Mouse (Mus musculus) cerebellum, adult (tissue): ENCODE data around the gene Ctnnd2.
A peak's percentile ranks its signal among the peaks of the same experiment; 100 is the strongest.

ENCODE experiments used
- ATAC-seq: cut with Nextera tagmentation; 2 replicates; pipeline ENCODE4 v1.9.2; 2017; ENCODE audit warnings: mild to moderate bottlenecking, moderate library complexity, mixed read lengths; ENCODE audit not compliant: insufficient number of reproducible peaks, low FRiP score, low TSS enrichment

Gene Ctnnd2

DNA sequence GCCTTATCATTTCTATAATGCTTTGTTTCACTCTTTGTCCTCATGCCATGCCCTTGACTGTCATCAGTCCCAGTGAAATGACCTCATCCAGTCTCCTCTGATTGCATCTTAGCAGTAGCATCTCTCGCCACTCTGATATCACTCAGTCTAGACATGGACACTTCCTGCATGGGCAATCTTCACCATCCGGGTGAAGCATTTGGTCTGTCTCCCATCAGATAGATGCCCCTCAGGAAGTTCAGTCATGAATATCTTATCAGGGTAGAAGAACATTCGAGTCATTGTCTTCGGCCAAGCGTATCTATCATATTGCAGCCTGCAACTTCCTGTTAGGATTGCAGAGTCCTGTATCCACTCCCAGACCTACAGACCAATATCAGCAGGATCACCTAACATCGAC is 523.5 kb downstream of the Ctnnd2 start:
- ATAC-seq: no peak

DNA sequence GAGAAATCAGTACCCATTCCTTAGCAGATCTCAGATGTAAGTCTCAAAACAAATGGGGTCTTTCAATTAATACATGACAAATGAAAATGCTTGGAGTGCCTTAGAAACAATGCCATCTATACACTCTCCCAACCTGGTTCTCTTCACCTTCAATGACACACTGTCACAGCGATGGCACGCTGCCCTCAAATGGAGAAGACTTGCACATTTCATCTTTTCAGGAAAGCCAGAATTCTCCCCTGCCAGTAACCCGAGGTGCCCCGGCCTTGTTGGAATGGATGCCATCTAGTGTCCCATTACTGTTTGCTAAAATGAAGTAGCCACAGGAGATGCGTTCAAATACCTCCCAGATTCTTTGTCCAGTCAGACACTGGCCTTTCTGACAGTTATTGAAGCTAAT is 525.0 kb downstream of the Ctnnd2 start:
- no peak for ATAC-seq

DNA sequence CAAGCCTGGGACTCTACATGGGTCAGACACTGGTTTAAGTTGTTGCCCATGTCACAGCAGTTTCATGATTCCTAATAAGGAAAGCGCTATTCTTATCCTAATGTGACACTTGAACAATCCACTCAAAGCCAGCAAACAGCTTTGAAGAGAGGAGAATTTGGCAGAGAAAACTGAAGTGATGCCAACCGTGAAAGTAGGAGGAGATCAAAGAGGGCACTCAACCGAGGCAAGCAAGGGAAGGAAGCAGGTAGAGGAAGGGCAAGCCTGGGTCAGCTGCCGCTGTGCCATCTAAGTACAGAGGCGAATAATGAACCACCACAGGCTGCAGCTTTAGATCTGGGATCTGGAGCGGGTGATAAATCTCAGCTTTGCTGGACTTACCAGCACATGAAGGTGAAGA is 528.4 kb downstream of the Ctnnd2 start:
- ATAC-seq: no peak; the same call in 1 of the 2 replicates

DNA sequence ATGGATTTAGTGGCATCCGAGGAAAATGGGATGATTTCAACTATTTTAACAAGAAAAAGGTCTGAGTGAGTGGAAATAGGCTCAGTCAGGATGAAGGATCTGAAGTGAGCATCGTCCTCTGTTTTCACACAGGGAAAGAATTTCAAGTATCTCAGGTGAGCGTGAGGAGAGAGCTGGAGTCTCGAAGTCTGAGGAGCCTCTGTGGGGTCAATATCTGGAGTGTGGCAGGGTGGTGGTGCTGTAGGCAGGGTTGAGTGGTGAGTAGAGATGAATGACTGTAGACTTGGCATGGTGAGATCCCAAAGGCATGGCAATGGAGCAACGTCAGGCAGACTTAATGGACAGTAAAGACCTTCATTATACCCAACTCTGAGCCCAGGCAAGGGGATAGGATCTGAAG is 529.2 kb downstream of the Ctnnd2 start:
- no peak for ATAC-seq

DNA sequence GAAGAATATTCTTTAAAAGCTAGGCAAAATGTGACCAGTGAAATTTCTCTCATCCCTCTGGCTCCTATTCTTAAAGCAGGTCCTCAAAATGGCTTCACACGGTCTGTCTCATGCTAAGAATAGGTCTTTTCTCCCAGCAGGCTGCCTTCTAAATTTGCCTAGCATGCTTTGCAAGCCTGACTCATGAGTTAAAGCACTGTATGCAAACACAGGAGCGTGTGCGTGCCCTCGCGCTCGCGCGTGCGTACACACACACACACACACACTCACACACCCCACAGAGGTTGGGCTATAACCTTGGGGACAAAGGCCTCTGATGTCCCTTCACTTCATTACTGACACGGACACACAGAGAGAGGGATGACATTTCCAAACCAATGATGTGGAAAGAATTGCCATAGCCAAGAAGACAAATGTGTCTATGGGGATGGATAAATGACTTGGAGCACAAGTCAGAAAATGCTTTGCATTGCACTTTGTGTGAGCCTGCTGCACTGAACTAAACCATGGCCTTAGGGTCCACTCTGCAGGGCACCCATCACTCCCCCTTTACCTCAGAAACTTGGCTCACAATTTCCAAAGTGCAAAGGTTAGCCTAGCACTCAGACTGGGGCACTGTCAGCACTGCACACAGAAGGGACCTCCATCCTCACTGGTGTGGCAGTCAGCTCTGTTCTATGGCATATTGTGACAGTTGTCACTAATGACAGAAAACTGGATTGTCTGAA is 536.8 kb downstream of the Ctnnd2 start:
- ATAC-seq: peak; percentile 58

DNA sequence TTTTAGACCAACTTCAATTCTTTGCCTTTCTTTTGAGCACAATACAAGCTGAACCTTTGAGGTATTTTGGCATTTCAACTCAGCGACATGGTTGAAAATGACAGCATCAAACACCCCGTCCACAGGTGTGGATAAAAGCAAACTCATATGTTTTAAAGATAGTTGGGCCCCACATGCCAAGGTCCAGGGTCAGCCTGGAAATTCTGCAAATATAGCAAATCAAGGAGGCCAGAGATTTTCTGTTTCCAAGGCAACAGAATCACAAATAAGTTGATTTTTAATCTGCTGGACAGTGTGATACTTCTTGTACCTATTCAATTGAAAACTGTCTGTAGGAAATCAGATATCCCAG is 537.3 kb downstream of the Ctnnd2 start:
- ATAC-seq: no peak

DNA sequence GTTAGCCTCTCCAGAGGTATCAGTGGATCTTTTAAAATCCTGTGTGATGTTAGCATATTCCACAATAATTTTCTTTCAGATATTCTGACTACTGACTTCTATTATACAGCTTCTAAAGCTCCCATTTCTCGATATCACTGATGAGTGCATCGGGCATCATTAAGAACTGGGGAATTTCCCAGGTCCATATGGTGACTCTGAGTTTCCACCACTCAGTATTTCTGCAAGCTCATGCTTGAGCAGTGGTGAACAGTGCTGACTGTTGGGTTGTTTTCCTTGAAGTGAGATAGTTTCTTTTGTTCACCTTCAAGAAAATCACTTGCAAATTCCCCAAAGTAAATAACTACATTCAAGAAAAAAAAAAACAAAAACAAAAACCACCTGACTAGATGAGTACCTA is 542.4 kb downstream of the Ctnnd2 start:
- ATAC-seq: no peak

DNA sequence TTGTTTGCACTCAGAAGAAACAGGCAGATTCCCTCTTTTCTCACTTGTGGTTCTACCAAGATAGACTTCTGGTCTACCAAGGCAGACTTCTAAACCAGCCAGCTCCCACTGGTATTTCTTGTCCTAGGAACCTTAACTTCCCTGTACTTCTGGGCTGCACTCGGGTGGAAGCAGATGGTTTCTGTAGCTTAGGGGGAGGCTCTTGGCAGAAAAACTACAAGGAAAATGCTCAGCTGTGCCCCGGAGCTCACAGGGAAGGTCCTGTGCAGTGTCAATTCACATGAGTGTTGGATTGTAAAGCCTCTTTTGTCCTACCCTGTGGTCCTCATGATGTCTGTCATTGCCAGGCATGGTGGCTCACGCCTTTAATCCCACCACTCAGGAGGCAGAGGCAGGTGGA is 546.4 kb downstream of the Ctnnd2 start:
- ATAC-seq: peak; percentile 70

DNA sequence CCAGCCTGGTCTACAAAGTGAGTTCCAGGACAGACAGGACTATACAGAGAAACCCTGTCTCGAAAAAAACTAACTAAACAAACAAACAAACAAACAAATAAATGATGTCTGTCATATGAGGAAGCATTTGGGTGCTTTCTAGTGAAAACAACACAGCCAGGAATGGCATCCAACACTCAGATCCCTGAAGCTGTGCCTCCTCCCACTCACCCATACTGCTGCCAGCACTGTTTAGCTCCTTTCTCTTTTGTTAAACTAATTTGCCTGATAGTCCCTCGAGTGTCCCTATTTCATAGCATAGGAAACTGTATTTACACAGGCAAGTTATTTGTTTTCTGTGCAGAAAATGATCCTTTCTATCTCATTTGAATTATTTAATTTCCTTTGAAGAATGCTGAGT is 546.8 kb downstream of the Ctnnd2 start:
- no peak for ATAC-seq

DNA sequence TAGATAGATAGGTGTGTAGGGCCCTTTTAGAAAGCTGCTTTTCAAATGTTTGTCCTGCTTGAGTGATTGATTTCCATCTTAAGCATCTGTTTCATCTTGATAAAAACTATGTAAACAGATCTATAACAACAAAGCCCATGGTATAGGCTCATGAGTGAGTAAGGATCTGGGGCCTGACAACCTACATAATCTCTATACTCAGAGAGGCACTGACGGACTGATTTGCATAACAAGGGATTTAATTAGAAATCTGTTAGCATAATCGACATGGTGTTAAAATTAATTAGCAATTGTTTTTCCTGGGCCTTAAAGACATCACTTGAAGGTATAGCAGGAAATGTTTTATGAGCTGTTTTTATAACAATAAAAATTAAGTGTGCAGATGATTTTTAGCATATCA is 548.7 kb downstream of the Ctnnd2 start:
- no peak for ATAC-seq

DNA sequence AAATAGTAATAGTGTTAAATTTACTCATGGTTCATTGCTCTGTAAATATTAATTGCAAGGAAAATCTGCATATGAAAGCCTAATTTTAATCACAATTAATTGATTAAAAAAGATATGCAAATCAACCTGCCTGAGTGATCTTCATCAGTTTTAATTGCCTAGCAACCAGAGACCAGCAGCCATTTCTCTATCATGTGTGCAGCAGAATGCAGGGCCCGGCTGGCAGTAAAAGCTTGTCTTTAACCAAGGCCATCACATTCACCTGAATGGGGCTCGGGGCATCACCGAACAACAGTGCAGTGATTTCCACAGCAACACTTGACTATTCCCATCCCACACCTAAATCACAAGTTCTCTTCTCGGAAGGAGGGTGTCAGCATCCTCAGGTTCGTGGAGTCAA is 553.7 kb downstream of the Ctnnd2 start:
- no peak for ATAC-seq

DNA sequence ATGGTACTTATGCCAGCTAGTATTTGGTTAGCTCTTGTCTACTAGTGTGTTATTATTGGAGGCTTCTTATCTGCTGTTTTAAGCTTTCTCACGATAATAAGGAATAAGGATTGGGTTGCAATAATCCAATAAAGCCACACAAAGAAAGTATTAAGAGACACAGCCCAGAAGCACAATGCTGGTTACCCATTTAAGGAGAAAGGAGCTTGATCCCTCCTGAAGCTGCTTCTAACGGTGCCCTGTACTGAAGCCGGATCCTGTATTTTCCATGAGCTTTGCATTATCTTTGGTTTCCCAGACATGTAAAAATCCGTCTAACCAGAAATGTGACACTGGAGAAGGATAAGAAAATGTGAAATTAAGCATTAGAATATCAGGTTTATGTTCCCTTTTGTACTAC is 565.8 kb downstream of the Ctnnd2 start:
- no peak for ATAC-seq

DNA sequence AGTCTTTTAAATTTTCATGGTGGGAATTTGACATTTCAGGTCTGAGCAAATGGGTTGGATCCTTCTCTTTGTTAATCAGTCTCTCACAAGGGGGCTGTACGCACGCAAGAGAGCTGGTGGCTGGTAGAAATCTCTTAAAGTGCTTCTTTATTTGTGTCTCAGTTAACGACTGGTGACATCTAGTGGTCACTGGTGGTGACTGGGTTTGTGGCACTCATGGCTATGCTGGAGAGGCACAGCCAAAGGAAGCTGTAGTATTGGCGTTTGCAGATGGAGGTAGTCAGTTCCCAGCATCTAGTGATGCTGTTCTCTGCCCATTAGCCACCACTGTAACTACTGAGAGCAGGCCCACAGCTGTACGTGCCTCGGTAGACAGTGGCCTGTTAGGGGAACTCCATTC is 568.3 kb downstream of the Ctnnd2 start:
- ATAC-seq: peak; percentile 88

DNA sequence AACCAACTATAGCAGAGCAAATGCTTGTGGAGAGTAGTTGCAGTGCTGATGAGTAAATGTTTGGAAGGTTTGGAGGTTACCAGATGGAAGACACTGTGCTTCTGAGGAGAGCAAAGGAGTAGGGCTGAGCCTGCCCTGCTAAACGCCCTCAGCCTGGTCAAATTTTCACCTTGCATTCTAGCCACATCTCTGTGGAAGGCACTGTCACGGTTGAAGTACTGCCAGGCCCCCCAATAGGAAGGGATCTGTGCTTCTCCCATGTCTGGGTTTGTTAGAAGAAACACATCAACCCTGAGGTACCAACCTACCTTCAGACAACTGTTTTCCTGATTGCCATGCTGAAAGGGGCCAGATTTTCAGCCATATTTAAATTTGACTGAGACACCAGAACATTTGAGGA is 585.6 kb downstream of the Ctnnd2 start:
- ATAC-seq: 0 out of 2 replicates have a peak, but pooled peaks have one; percentile 36

DNA sequence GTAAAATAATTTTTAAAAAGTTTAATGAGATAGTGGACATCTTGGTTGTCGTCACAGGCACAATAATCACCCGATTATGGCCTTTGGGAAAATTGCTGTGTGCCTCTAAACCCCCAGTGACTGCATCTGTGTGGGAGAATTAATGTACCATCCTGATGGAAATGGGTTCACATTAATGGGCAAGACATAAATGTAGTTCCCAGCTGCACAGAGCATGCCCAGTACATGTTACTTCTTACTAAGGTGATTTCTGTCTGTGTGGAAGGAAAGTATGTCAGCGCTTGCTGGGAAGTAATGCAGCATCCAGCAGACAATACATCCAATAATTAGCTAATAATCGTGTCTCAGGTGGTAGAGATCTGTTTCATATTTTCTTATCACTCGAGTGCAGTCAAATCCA is 589.8 kb downstream of the Ctnnd2 start:
- no peak for ATAC-seq

DNA sequence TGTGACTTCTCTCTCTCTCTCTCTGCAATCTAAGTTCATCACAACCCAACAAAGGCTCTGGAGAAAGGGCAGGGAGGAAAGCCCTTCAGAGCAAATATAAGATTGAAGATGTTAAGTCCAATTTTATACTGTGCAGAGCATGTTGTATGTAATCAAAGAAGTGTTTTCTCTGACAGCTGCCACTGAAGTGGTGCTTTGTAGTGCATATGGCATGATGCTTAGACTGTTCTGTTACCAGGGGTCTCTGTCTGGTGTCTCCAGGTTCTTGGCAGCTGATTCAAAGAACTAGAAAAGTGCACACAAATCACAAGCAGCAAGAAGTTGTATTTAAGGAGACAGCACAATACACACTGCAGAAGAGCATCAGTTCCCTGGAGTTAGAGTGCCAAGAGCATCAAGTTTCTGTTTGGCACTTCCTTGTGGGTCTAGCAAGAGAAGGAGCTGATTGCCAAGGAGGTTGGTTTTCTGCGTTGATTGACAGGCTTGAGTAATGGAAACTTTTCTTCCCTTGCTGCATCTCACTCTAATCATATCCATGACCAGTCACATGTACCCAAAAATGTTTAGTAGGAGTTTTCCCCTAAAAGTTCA is 590.4 kb downstream of the Ctnnd2 start:
- ATAC-seq: no peak

DNA sequence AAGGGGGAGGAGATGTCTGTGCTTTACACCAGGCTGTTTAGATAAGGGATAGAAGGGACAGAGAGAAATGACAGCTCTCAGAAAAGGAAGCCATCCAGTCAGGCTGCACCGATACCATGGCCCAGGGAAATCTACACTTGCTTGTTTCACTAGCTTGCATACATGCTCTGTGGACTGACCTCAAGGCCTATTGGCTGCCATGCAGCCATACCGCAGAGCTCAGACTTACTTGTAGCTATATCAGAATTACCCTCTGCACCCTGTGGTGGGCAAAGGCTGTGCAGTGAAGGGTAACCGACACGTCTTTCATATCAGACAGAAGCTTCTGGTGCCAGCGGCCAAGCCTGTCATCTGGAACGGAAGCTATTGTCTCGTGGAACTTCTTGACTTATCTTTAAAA is 604.5 kb downstream of the Ctnnd2 start:
- ATAC-seq: no peak

DNA sequence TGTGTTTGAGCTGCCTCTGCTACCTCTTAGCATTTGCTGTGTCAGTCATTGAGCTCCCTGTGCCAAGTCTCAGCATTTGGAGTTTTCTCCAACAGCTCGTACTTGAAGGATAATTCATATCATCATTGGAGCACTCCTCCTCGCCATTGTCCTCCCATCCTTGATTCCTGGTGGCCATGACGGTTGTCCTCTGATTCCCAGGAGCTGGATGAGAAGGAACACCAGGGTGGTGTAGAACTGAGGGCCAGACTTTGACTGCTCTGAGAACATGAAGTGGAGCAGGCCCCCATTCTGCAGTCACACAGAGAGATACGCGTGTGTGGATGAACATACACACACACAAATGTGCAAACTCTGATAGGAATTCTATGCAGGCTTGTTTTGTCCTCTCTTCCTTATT is 605.4 kb downstream of the Ctnnd2 start:
- no peak for ATAC-seq

DNA sequence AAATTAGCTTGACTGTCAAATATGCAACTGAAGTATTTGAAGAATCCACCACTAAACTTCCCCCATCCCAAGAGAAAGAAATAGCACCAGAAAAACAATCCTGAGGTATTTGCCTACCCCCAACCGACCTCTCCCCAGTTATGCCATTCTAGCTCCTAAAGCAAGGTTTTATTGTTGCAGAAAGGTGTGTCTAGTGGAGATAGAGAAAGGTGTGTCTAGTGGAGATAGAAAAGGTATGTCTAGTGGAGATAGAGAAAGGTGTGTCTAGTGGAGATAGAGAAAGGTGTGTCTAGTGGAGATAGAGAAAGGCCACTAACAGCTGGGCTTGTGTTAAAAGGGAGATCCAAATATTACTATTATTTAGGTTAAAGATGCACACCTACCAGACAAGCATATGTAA is 607.5 kb downstream of the Ctnnd2 start:
- ATAC-seq: no peak

DNA sequence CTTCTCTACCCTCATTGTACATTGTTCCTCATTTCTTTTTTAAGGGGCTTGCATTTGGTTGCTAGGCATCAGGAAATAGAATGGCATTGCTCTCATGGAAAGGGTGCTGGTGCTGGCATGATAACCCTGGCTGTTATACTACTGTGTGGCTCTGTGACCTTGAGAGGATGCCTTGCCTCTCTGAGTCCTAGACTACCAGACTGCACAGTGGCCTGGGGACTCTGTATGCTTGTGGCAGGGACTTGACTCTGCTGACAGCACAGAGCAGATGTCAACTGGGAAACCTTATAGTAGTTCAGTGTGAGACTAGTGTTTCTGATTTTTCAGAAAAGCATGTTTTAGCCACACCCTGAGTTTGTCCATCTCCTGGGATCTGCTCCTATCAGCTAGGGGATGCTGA is 608.6 kb downstream of the Ctnnd2 start:
- no peak for ATAC-seq

DNA sequence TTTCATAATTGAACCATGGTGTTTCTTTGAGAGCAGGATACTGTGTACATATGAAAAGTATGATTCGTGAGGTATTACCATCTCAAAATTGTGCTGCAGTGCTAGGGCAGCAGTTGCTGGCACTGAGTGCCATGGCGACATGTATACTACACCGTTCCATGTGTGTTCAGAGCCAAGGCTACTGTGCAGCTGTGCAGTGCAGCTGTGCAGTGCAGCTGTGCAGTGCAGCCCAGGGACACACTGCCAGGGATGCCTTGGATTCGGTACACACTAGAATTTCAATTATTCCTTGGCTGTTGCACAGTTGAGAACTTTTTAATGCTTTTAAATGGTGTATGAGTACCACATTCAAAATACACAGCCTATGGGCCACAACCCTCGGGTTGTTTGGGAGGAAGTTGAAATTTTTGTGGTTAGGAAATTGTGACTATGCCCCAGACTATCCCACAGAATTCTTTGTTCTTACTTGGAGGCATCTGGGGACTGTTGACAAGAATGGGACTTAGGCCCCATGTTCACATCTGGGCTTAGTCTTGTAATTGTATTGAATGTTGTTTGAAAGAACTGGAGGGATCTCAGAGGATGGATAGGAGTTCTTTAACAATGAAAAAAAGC is 613.4 kb downstream of the Ctnnd2 start:
- no peak for ATAC-seq

DNA sequence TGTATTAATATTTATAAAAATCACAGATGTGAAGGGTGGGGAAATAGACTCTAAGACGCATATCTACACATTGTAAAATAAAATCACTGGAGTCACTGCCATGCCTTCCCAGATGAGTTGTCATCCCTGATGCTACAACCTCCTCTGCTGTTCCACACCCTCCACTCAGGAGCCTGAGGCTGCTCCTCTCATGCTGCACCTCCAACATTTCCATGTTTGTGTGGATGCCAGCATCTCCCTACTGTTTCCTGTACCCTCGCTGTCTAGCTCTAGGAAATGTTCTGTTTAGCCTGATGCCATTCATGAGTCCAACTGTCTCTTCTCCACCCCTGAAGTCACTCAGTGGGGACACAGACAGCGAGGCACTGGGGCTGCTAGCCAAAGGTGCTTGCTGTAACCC is 620.9 kb downstream of the Ctnnd2 start:
- ATAC-seq: peak; percentile 65
